Mouse (Mus musculus) intestine, postnatal 0 days (tissue): Measurements from ENCODE around the gene Atp2a1. TPM values are rescaled to one million over a fixed set of nuclear protein-coding genes. Genes with fewer than 3 reads are reported as not detected.

Source experiments
- ATAC-seq: fragments of 200-750 bp; cut with Nextera tagmentation; 2 replicates; pipeline ENCODE4 v1.8.0; 2017; ENCODE audit warnings: mild to moderate bottlenecking, moderate TSS enrichment, moderate library complexity
- H3K27ac ChIP-seq: fragments of 300-500 bp; sonication (generic); 2 replicates; pipeline ENCODE4 v1.5.1; 2014; ENCODE audit warnings: mild to moderate bottlenecking, low read depth, low read length, moderate library complexity
- H3K27me3 ChIP-seq: fragments of 300-500 bp; sonication (generic); replicated peaks from 2 replicates; pipeline ENCODE4 v1.6.1; 2014; ENCODE audit warnings: low read length, mixed read lengths; ENCODE audit not compliant: control insufficient read depth, insufficient read depth
- H3K36me3 ChIP-seq: fragments of 300-500 bp; sonication (generic); 2 replicates; pipeline ENCODE4 v1.6.1; 2014; ENCODE audit warnings: mild to moderate bottlenecking, moderate library complexity; ENCODE audit not compliant: control insufficient read depth, insufficient read depth
- H3K4me1 ChIP-seq: fragments of 300-500 bp; sonication (generic); replicated peaks from 2 replicates; pipeline ENCODE4 v1.6.1; 2014; ENCODE audit warnings: antibody characterized with exemption, low read length, mixed read lengths; ENCODE audit not compliant: control insufficient read depth, insufficient read depth
- H3K4me2 ChIP-seq: fragments of 300-500 bp; sonication (generic); replicated peaks from 2 replicates; pipeline ENCODE4 v1.6.1; 2014; ENCODE audit warnings: low read depth, mild to moderate bottlenecking, moderate library complexity
- H3K4me3 ChIP-seq: fragments of 300-500 bp; sonication (generic); 2 replicates; pipeline ENCODE4 v1.5.1; 2014; ENCODE audit warnings: low read depth, low read length
- H3K9ac ChIP-seq: fragments of 300-500 bp; sonication (generic); 2 replicates; pipeline ENCODE4 v1.6.1; 2014; ENCODE audit warnings: mild to moderate bottlenecking, low read depth, low read length
- H3K9me3 ChIP-seq: fragments of 300-500 bp; sonication (generic); 2 replicates; pipeline ENCODE4 v1.6.1; 2016; ENCODE audit warnings: mixed run types; ENCODE audit not compliant: control insufficient read depth
- CTCF ChIP-seq: sonication (generic); IDR thresholded peaks from 2 replicates; pipeline ENCODE4 v1.5.1; 2016; ENCODE audit warnings: low read depth, mild to moderate bottlenecking, control low read depth, antibody characterized with exemption, moderate library complexity
- WGBS: fragments of 180-500 bp; shearing (Covaris S2); extraction: QIAGEN DNeasy Blood & Tissue Kit; methylation state at CpG from one replicate; pipeline ENCODE4 v1.1.7; 2014; 5-methylcytosine and 5-hydroxymethylcytosine counted together
- polyA plus RNA-seq: library from polyadenylated mRNA; unstranded; fragments of >200 nt; fragmentation: Nextera tagmentation; extraction: Ambion mirVana; gene quantifications from 2 replicates; pipeline ENCODE4 v1.2.1, GENCODE M21; 2015

The Atp2a1 gene
- polyA plus RNA-seq, 1 experiment from 2014 or later, result 0.05 TPM

GRCm38 (mm10) chr7:126450641-126451040 lies 12.3 kb downstream of the Atp2a1 start:
- TF ChIP-seq CTCF, result no peak
- Histone ChIP-seq H3K4me2 (no peak overlapping the region), H3K27ac (no peak overlapping the region), H3K4me1 (no peaks in the 10 kb centered on the region), H3K36me3 (peaks cover 12% of the 10 kb centered on the region; the same call in 1 of the 2 replicates), H3K9me3 (no peaks in the 10 kb centered on the region), H3K9ac (no peak overlapping the region), H3K27me3 (no peaks in the 10 kb centered on the region), H3K4me3 (no peak overlapping the region)
- WGBS, result 90% methylated on average over 6 of the region's 6 CpGs
- ATAC-seq, result no peak

GRCm38 (mm10) chr7:126449991-126450390 lies 12.9 kb downstream of the Atp2a1 start:
- H3K4me2 ChIP-seq, result no peak overlapping the region
- H3K4me3 ChIP-seq, result no peak overlapping the region
- no peak overlapping the region for H3K27ac ChIP-seq
- H3K27me3 ChIP-seq, result no peaks in the 10 kb centered on the region
- H3K9me3 ChIP-seq, result no peaks in the 10 kb centered on the region
- no peak overlapping the region for H3K9ac ChIP-seq
- TF ChIP-seq CTCF, result no peak
- no peak for ATAC-seq
- H3K36me3 ChIP-seq, result peaks cover 18% of the 10 kb centered on the region
- no peaks in the 10 kb centered on the region for H3K4me1 ChIP-seq
- WGBS, result 92% methylated on average over 18 of the region's 18 CpGs

- Histone ChIP-seq H3K4me2 (no peak overlapping the region), H3K27me3 (no peaks in the 10 kb centered on the region), H3K9ac (no peak overlapping the region), H3K4me1 (no peaks in the 10 kb centered on the region), H3K27ac (no peak overlapping the region), H3K36me3 (peaks cover 30% of the 10 kb centered on the region), H3K9me3 (no peaks in the 10 kb centered on the region), H3K4me3 (no peak overlapping the region)
- no peak for ATAC-seq
- no peak for TF ChIP-seq CTCF
- 91% methylated on average over 19 of the region's 19 CpGs for WGBS
Measured at GRCm38 (mm10) chr7:126448481-126448880, 14.4 kb downstream of the Atp2a1 start.

- Histone ChIP-seq H3K9me3 (no peaks in the 10 kb centered on the region), H3K27me3 (no peaks in the 10 kb centered on the region), H3K9ac (no peak overlapping the region), H3K36me3 (peaks cover 34% of the 10 kb centered on the region), H3K4me3 (no peak overlapping the region), H3K4me2 (no peak overlapping the region), H3K27ac (no peak overlapping the region), H3K4me1 (no peaks in the 10 kb centered on the region)
- no peak for TF ChIP-seq CTCF
- 94% methylated on average over 21 of the region's 21 CpGs for whole genome bisulfite sequencing
- ATAC-seq, result no peak
Measured at GRCm38 (mm10) chr7:126446217-126446616, 16.7 kb downstream of the Atp2a1 start.

GRCm38 (mm10) chr7:126445104-126445815 lies 17.6 kb downstream of the Atp2a1 start:
- Histone ChIP-seq H3K4me1 (no peaks in the 10 kb centered on the region), H3K4me3 (no peak overlapping the region), H3K9me3 (no peaks in the 10 kb centered on the region), H3K27me3 (no peaks in the 10 kb centered on the region), H3K36me3 (peaks cover 36% of the 10 kb centered on the region), H3K9ac (no peak overlapping the region), H3K4me2 (no peak overlapping the region), H3K27ac (no peak overlapping the region)
- no peak for ATAC-seq
- no peak for TF ChIP-seq CTCF
- 94% methylated on average over 15 of the region's 15 CpGs for WGBS

- Histone ChIP-seq H3K9ac (no peak overlapping the region), H3K36me3 (peaks cover 39% of the 10 kb centered on the region), H3K9me3 (no peaks in the 10 kb centered on the region), H3K4me1 (no peaks in the 10 kb centered on the region), H3K4me3 (no peak overlapping the region), H3K27ac (no peak overlapping the region), H3K4me2 (no peak overlapping the region), H3K27me3 (no peaks in the 10 kb centered on the region)
- 95% methylated on average over 9 of the region's 9 CpGs for WGBS
- no peak for TF ChIP-seq CTCF
- no peak for ATAC-seq
Measured at GRCm38 (mm10) chr7:126444536-126444935, 18.4 kb downstream of the Atp2a1 start.

- Histone ChIP-seq H3K9me3 (no peaks in the 10 kb centered on the region), H3K27me3 (no peaks in the 10 kb centered on the region), H3K4me2 (no peak overlapping the region), H3K9ac (no peak overlapping the region), H3K4me3 (no peak overlapping the region), H3K4me1 (no peaks in the 10 kb centered on the region), H3K27ac (no peak overlapping the region), H3K36me3 (peaks cover 39% of the 10 kb centered on the region)
- no peak for ATAC-seq
- no peak for TF ChIP-seq CTCF
- WGBS, result 94% methylated on average over 10 of the region's 10 CpGs
Measured at GRCm38 (mm10) chr7:126443997-126444396, 18.9 kb downstream of the Atp2a1 start.
